Mouse (Mus musculus): ENCODE results near the gene Ampd3.

Gene Ampd3

GRCm38 (mm10) chr7:110770949-110771348, 2.9 kb downstream of the Ampd3 start:
- no peak for DNase-seq

- no peak for DNase-seq
Observed at GRCm38 (mm10) chr7:110772343-110772742, 4.3 kb downstream of the Ampd3 start.

GRCm38 (mm10) chr7:110773204-110774002, 5.4 kb downstream of the Ampd3 start:
- DNase-seq = no peak

- no peak for DNase-seq
Observed at GRCm38 (mm10) chr7:110774077-110774476, 6.1 kb downstream of the Ampd3 start.

GRCm38 (mm10) chr7:110774674-110775073, 6.7 kb downstream of the Ampd3 start:
- no peak for DNase-seq

- DNase-seq = no peak
Observed at GRCm38 (mm10) chr7:110777146-110778001, 9.4 kb downstream of the Ampd3 start.

- no peak for DNase-seq
Observed at GRCm38 (mm10) chr7:110778933-110779332, 10.9 kb downstream of the Ampd3 start.

GRCm38 (mm10) chr7:110779605-110780111, 11.7 kb downstream of the Ampd3 start:
- DNase-seq = no peak

GRCm38 (mm10) chr7:110780520-110780919, 12.5 kb downstream of the Ampd3 start:
- no peak for DNase-seq

GRCm38 (mm10) chr7:110781231-110781711, 13.3 kb downstream of the Ampd3 start:
- DNase-seq = no peak

GRCm38 (mm10) chr7:110782135-110782534, 14.1 kb downstream of the Ampd3 start:
- no peak for DNase-seq

- no peak for DNase-seq
Observed at GRCm38 (mm10) chr7:110782845-110783478, 15.0 kb downstream of the Ampd3 start.

- no peak for DNase-seq
Observed at GRCm38 (mm10) chr7:110784965-110785364, 17.0 kb downstream of the Ampd3 start.

- no peak for DNase-seq
Observed at GRCm38 (mm10) chr7:110785741-110786146, 17.7 kb downstream of the Ampd3 start.

- DNase-seq = no peak
Observed at GRCm38 (mm10) chr7:110787310-110787709, 19.3 kb downstream of the Ampd3 start.

GRCm38 (mm10) chr7:110790878-110791277, 22.9 kb downstream of the Ampd3 start:
- no peak for DNase-seq

- no peak for DNase-seq
Observed at GRCm38 (mm10) chr7:110792201-110792600, 24.2 kb downstream of the Ampd3 start.

- DNase-seq = no peak
Observed at GRCm38 (mm10) chr7:110792834-110793233, 24.8 kb downstream of the Ampd3 start.

GRCm38 (mm10) chr7:110794722-110795121, 26.7 kb downstream of the Ampd3 start:
- no peak for DNase-seq

GRCm38 (mm10) chr7:110796367-110797051, 28.5 kb downstream of the Ampd3 start:
- DNase-seq = peak; percentile 32 to 64

- no peak for DNase-seq
Observed at GRCm38 (mm10) chr7:110797722-110798409, 29.9 kb downstream of the Ampd3 start.

GRCm38 (mm10) chr7:110801028-110801427, 33.0 kb downstream of the Ampd3 start:
- DNase-seq = peak; percentile 30 to 46

All from thymus, adult 18-20 months (tissue).